Mouse (Mus musculus) heart, embryonic 16.5 days (tissue): ENCODE results near the gene Rtkn2. TPM values are rescaled to one million over a fixed set of nuclear protein-coding genes. Genes with fewer than 3 reads are reported as not detected.

Experiments
- ATAC-seq: fragments of 200-750 bp; cut with Nextera tagmentation; replicated peaks from 2 replicates; pipeline ENCODE4 v1.8.0; 2017; ENCODE audit warnings: moderate number of reproducible peaks; ENCODE audit not compliant: insufficient read depth, low FRiP score; ENCODE audit errors: extremely low read depth
- H3K27ac ChIP-seq: fragments of 300-500 bp; sonication (generic); 2 replicates; pipeline ENCODE4 v1.5.1; 2014; ENCODE audit warnings: mild to moderate bottlenecking, low read length, control low read depth, moderate library complexity
- H3K27me3 ChIP-seq: fragments of 300-500 bp; sonication (generic); 2 replicates; pipeline ENCODE4 v1.6.1; 2014; ENCODE audit warnings: low read length, mixed read lengths; ENCODE audit not compliant: control insufficient read depth, insufficient read depth
- H3K36me3 ChIP-seq: fragments of 300-500 bp; sonication (generic); 2 replicates; pipeline ENCODE4 v1.6.1; 2014; ENCODE audit not compliant: control insufficient read depth, insufficient read depth
- H3K4me1 ChIP-seq: fragments of 300-500 bp; sonication (generic); 2 replicates; pipeline ENCODE4 v1.6.1; 2014; ENCODE audit warnings: low read length, mixed read lengths; ENCODE audit not compliant: control insufficient read depth, insufficient read depth
- H3K4me2 ChIP-seq: fragments of 300-500 bp; sonication (generic); 2 replicates; pipeline ENCODE4 v1.6.1; 2014; ENCODE audit warnings: low read depth, mild to moderate bottlenecking, control low read depth, low read length
- H3K4me3 ChIP-seq: fragments of 300-500 bp; sonication (generic); 2 replicates; pipeline ENCODE4 v1.5.1; 2014; ENCODE audit warnings: mild to moderate bottlenecking, control low read depth, low read length
- H3K9ac ChIP-seq: fragments of 300-500 bp; sonication (generic); 2 replicates; pipeline ENCODE4 v1.6.1; 2014; ENCODE audit warnings: low read length, control low read depth
- H3K9me3 ChIP-seq: fragments of 300-500 bp; sonication (generic); replicated peaks from 2 replicates; pipeline ENCODE4 v1.6.1; 2016; ENCODE audit warnings: low read length; ENCODE audit not compliant: control insufficient read depth
- WGBS: fragments of 180-500 bp; shearing (Covaris S2); extraction: QIAGEN DNeasy Blood & Tissue Kit; methylation state at CpG from one replicate; pipeline ENCODE4 v1.1.7; 2014; 5-methylcytosine and 5-hydroxymethylcytosine counted together
- polyA plus RNA-seq: library from polyadenylated mRNA; unstranded; fragments of >200 nt; fragmentation: Nextera tagmentation; extraction: Ambion mirVana; gene quantifications from 2 replicates; pipeline ENCODE4 v1.2.1, GENCODE M21; 2015

Rtkn2 gene
- polyA plus RNA-seq, 1 experiment from 2014 or later: 8.0 TPM

DNA sequence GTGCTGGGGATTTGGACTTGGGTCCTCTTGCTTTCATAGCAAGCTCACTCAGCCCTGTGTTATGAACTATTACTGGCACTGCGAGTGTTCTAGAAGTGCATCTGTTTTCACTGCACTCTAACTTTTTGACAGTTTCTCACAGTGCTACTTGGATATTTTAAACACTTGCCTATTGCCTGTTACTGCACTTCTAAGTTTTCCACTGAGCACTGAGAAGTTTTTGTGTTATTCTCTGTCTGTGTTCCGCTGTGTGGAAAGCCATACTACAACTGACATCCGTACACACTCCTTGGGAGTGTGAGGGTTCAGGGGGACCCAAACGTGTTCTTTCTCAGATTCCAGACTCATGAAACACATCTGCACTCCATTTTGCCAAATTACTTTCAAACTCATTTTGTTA lies 107.6 kb downstream of the Rtkn2 start:
- ATAC-seq: no peak
- WGBS: 79% methylated on average over 4 of the region's 4 CpGs
- H3K4me2 ChIP-seq: no peak overlapping the region
- H3K4me3 ChIP-seq: no peak overlapping the region
- H3K4me1 ChIP-seq: peaks cover 24% of the 10 kb centered on the region
- H3K9me3 ChIP-seq: no peaks in the 10 kb centered on the region
- H3K9ac ChIP-seq: no peak overlapping the region
- peak overlapping the region; percentile 23; the same call in 1 of the 2 replicates for H3K27ac ChIP-seq
- H3K36me3 ChIP-seq: no peaks in the 10 kb centered on the region
- H3K27me3 ChIP-seq: no peaks in the 10 kb centered on the region

DNA sequence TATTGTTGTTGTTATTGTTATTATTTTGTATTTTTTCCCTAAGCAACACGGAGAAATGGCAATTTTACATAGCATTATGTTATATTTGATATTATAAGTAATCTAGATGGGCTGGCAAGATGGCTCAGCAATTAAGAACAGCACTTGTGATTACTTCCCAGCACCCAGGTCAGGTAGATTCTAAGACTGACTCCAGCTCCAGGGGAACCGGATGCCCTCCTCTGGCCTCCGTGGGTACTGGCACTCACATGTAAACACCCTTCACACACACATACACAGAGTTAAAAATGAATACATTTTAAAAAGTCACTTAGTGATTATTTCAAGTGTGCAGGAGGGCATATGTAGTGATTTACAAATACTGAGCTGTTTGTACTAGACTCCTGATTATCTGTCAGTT lies 108.4 kb downstream of the Rtkn2 start:
- ATAC-seq: no peak
- H3K27ac ChIP-seq: no peak overlapping the region
- H3K27me3 ChIP-seq: no peaks in the 10 kb centered on the region
- H3K9me3 ChIP-seq: no peaks in the 10 kb centered on the region
- H3K36me3 ChIP-seq: peaks cover under 1% of the 10 kb centered on the region; the same call in 1 of the 2 replicates
- H3K4me1 ChIP-seq: peaks cover 22% of the 10 kb centered on the region
- H3K4me2 ChIP-seq: no peak overlapping the region
- WGBS: 82% methylated on average over 3 of the region's 3 CpGs
- H3K9ac ChIP-seq: no peak overlapping the region
- H3K4me3 ChIP-seq: no peak overlapping the region

DNA sequence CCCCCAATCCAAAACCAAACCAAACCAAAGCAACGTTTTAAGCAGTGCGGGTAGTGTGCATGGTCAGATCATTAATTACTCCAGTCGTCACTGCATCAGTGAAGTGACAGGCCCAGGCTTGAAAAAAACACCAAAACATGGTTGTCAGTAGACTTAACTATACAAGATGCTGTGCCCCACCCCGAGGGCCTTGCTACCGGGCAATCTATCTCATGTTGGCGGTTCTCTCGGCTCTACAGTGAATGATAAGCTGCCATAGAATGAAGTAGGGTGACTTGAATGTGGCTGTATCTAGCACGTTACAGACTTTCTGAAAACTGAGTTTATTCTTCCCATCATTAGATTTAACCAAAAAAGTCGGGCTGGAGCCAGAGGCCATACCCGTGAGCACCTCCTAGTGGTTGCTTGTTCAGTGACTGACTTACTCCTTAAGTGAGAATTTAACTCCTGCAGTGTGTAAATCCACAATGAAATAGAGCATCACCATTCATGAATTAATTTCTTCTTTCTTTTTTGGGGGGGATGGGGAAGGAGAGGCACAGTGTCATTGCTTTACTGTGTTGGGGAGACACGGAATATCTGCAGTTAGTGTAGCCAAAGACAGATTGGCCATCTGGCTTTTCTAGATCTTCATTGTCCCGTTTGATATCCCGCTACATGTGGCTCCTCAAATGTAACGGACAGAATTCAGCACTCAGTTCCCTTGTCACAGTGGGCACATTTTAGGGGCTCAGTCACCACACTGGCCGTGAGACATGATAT lies 110.2 kb downstream of the Rtkn2 start:
- peaks cover 22% of the 10 kb centered on the region for H3K4me1 ChIP-seq
- H3K27me3 ChIP-seq: no peaks in the 10 kb centered on the region
- peak; percentile 32; the same call in 1 of the 2 replicates for ATAC-seq
- peak overlapping the region; percentile 90 for H3K27ac ChIP-seq
- no peaks in the 10 kb centered on the region for H3K9me3 ChIP-seq
- peak overlapping the region; percentile 49 for H3K4me2 ChIP-seq
- peaks cover 9% of the 10 kb centered on the region; the same call in 1 of the 2 replicates for H3K36me3 ChIP-seq
- 49% methylated on average over 15 of the region's 15 CpGs for WGBS
- H3K9ac ChIP-seq: peak overlapping the region; percentile 39; the same call in 1 of the 2 replicates
- H3K4me3 ChIP-seq: no peak overlapping the region

DNA sequence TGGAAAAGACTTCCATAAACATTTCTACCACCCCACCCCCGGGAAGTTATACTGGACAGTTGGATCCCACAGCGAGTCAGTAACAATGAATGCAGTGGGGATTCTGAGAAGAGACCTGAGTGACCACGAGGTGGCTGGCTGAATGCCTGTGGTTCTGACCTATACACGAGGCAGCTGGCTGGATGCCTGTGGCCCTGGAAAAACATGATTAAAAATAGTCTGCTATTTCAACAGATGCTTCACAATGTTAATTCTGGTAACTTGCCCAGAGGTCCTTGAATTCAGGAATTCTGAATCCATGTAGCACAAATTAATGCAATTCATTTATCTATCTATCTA lies 110.8 kb downstream of the Rtkn2 start:
- ATAC-seq: peak; percentile 91
- Histone ChIP-seq H3K9me3 (no peaks in the 10 kb centered on the region), H3K36me3 (peaks cover 14% of the 10 kb centered on the region), H3K27ac (peak overlapping the region; percentile 90), H3K9ac (peak overlapping the region; percentile 39; the same call in 1 of the 2 replicates), H3K4me1 (peaks cover 26% of the 10 kb centered on the region), H3K27me3 (no peaks in the 10 kb centered on the region), H3K4me3 (no peak overlapping the region), H3K4me2 (peak overlapping the region; percentile 49)
- WGBS: 14% methylated on average over 4 of the region's 4 CpGs

- no peak overlapping the region for H3K4me3 ChIP-seq
- H3K27ac ChIP-seq: peak overlapping the region; percentile 73
- peaks cover 15% of the 10 kb centered on the region for H3K36me3 ChIP-seq
- H3K4me2 ChIP-seq: 0 out of 2 replicates have a peak overlapping the region, but pooled peaks have one; percentile 7
- H3K4me1 ChIP-seq: peaks cover 29% of the 10 kb centered on the region
- WGBS: 44% methylated on average over 3 of the region's 3 CpGs
- ATAC-seq: peak; percentile 20; the same call in 1 of the 2 replicates
- no peak overlapping the region for H3K9ac ChIP-seq
- no peaks in the 10 kb centered on the region for H3K9me3 ChIP-seq
- no peaks in the 10 kb centered on the region for H3K27me3 ChIP-seq
Observed at GRCm38 (mm10) chr10:68090544-68090943, 111.2 kb downstream of the Rtkn2 start.

- Histone ChIP-seq H3K9me3 (no peaks in the 10 kb centered on the region), H3K4me1 (peaks cover 29% of the 10 kb centered on the region), H3K36me3 (peaks cover 19% of the 10 kb centered on the region), H3K27me3 (no peaks in the 10 kb centered on the region), H3K4me2 (0 out of 2 replicates have a peak overlapping the region, but pooled peaks have one; percentile 7), H3K9ac (no peak overlapping the region), H3K27ac (peak overlapping the region; percentile 73), H3K4me3 (no peak overlapping the region)
- no peak for ATAC-seq
- WGBS: 36% methylated on average over 11 of the region's 11 CpGs
Observed at GRCm38 (mm10) chr10:68091011-68091410, 111.6 kb downstream of the Rtkn2 start.

DNA sequence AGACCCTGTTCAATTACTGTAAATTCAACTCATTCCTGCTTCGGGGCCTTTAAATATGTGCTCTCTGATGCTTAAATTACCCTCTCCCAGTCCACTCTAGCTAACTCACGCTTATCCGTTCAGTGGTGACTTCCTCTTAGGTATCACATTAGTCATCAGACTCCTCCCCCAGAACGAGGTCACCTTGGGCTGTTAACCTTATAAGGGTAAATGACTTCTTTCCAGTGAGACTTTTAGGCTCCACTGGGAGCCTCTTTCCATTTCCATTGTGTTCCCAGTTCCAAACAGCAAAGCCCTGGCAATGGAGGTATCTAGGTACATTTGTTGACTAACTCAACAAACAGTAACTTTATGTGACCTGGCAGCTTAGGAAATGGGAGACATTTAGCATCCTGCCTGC lies 112.5 kb downstream of the Rtkn2 start:
- H3K4me1 ChIP-seq: peaks cover 29% of the 10 kb centered on the region
- H3K27ac ChIP-seq: peak overlapping the region; percentile 73; the same call in 1 of the 2 replicates
- peaks cover 27% of the 10 kb centered on the region for H3K36me3 ChIP-seq
- H3K4me3 ChIP-seq: no peak overlapping the region
- H3K9me3 ChIP-seq: no peaks in the 10 kb centered on the region
- no peak overlapping the region for H3K9ac ChIP-seq
- H3K27me3 ChIP-seq: no peaks in the 10 kb centered on the region
- H3K4me2 ChIP-seq: no peak overlapping the region
- WGBS: 68% methylated on average over 4 of the region's 4 CpGs
- no peak for ATAC-seq

DNA sequence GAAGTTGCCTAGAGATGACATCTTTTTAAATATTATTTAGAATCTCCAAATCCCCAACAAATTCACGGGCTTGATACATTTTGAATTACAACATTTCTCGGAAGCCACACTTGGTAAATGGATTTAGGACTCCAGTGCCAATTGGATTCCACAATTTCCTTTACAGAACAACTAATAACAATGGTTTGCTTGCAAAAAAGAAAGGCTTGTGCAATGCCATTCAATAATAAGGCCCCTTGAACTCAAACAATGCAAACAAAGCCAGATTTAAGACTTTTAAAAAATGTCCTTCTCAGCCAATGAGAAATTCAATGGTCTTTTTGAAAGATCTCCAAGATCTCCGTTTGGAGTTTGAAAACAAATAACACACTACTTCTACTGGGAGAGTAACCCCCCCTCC lies 114.1 kb downstream of the Rtkn2 start:
- Histone ChIP-seq H3K27me3 (no peaks in the 10 kb centered on the region), H3K4me1 (peaks cover 29% of the 10 kb centered on the region), H3K4me2 (no peak overlapping the region), H3K27ac (no peak overlapping the region), H3K36me3 (peaks cover 43% of the 10 kb centered on the region), H3K9me3 (no peaks in the 10 kb centered on the region), H3K4me3 (no peak overlapping the region), H3K9ac (no peak overlapping the region)
- WGBS: 80% methylated on average over 3 of the region's 3 CpGs
- ATAC-seq: no peak

- no peak for ATAC-seq
- Histone ChIP-seq H3K4me3 (no peak overlapping the region), H3K4me1 (peaks cover 21% of the 10 kb centered on the region), H3K9ac (no peak overlapping the region), H3K9me3 (no peaks in the 10 kb centered on the region), H3K36me3 (peaks cover 46% of the 10 kb centered on the region), H3K27ac (peak overlapping the region; percentile 48; the same call in 1 of the 2 replicates), H3K4me2 (no peak overlapping the region), H3K27me3 (no peaks in the 10 kb centered on the region)
- WGBS: 29% methylated on average over 2 of the region's 2 CpGs
Observed at GRCm38 (mm10) chr10:68095136-68095535, 115.8 kb downstream of the Rtkn2 start.
